Mouse (Mus musculus): Measurements from ENCODE around the gene Tcf7.

The Tcf7 gene

DNA sequence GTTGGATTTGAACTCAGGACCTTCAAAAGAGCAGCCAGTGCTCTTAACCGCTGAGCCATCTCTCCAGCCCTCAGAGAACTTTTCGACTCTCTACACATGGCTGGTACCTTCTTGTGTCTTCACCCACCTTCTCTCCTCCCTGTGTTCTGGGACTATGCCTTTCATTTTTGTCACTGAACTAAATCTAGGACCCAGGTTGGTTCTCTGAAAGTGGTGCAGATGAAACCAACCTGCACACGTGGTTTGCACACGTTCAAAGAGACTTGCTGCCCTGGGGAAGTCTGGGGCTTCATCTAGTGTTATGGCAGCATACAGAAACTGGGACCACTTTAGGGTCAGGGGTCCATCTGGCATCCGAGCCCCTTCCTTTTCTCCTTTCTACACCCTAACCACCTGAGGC, 15.5 kb downstream of the Tcf7 start:
- no peak for DNase-seq (ENCODE audit: low spot score)

DNA sequence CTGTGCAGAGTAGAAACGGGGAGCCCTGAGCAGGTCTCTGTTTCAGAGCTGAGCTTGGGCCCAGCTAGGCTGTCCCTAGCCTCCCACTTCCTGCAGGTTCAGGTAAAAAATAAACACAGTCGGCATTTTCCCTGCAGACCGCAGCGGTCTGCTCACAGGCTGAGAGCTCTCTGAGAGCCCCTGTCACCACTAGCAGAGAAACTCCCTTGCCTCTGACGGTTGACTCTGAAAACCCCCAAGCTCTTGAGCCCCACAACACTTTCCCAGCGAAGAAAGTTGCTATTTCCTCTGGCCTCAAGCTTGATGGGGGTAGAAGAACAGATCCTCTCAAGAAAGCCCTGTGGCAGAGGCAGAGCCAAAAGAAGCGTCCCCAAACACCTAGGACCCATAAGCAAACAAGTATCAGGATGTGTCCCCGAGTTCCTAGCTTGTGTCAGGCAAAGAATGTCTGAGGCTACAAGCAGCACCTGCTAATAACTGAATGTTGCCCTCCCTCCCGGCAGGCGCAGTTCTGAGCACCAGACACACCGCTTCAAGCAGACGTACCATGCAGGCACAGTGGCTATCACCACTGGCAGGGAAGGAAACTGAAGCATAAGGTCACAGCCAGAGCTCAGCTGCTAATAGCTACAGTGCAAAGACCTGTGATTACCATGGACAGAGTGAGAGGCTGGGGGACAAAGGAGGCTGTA, 17.1 kb downstream of the Tcf7 start:
- no peak for DNase-seq (ENCODE audit: low spot score)

DNA sequence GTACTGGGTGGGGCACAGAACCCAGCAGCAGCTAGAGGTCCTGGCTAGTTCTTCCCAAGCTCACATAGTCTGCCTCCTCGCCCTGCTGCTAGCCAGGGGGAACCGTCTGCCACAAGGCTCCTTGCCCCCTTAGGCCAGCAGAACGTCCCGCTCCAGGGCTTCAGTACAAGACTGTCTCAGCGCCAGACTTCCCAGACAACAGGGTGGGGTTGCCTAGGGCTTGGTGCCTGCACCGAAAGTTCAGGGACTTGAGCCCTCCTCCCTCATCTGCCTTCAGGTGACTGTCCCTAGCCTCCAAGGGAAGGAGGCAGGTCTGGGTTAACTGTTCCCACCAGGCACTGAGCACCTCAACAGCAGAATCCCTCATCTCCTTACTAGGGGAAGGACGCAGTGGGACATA, 17.9 kb downstream of the Tcf7 start:
- DNase-seq (ENCODE audit: low spot score), result no peak

DNA sequence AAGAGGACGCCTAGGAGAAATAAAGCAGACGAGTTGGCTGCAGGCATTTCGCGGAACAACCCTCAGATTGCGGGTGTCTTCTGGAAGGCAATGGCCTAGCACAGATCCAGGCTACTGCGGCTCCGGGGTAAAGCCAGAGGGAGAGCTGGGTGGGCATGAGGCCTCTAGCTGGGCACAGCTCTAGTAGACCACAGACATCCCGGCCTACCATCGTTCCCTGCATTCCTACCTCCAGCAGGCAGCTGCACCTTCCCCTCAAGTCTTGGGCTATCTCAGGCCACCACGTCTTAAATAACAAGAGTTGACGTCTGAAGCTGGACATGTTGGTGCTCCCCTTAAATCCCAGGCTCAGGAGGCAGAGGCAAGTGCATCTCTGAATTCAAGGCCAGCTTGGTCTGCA, 20.5 kb downstream of the Tcf7 start:
- no peak for DNase-seq (ENCODE audit: low spot score)

DNA sequence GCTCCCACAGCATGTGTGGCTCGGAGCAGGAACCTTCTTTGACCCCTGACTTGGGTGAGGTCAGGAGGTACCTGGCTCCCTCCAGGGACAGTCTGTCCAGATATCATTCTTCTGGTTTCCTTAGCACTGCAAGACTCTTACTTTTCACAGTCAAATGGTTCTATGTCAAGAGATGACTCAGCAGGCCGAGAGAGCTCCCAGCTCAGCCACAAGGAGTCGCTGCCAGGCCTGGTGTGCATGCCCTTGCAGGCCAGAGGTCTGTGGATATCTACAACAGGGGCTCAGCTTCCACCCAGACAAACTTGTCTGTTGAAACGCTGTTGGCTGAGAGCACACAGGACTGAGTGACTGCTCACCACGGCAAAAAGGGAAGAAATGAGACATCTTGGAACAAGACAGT, 20.9 kb downstream of the Tcf7 start:
- peak; percentile 35 for DNase-seq (ENCODE audit: low spot score)

DNA sequence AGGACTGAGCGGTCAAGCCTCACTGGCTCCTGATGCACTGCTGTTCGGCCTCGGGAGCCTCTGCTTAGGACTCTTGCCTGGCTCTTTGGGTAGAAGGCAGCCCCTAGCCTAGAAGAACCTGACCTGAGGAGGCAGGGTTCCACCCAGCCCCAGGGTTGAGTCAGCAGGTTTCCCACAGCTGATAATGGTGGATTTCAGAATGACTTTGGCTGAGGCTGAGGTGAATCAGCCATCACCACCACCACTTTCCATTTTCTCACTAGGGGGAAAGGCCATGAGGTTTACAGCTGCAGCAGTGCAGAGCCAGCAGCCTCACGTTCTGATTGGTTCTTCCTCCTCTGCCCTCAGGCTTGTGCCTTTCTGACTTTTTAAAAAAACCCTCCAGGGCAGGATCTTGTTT, 21.9 kb downstream of the Tcf7 start:
- no peak for DNase-seq (ENCODE audit: low spot score)

DNA sequence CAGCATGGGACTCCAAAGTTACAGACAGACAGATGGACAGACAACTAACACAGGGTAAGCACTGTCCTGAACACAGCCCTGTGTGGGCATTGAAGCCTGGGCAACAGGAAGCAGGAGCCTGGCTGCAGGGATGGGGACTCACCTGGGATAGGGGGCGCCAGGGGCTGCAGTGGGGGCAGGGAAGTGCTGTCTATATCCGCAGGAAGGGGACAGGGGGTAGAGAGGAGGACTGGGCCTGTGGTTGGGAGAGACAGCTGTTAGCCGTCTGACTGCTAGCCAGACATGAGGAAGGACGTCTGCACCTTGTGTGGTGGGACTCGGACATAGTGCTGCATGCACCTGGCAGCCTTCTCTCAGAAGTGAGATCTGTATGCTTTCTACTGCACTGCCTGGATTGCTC, 24.1 kb downstream of the Tcf7 start:
- DNase-seq (ENCODE audit: low spot score), result no peak

DNA sequence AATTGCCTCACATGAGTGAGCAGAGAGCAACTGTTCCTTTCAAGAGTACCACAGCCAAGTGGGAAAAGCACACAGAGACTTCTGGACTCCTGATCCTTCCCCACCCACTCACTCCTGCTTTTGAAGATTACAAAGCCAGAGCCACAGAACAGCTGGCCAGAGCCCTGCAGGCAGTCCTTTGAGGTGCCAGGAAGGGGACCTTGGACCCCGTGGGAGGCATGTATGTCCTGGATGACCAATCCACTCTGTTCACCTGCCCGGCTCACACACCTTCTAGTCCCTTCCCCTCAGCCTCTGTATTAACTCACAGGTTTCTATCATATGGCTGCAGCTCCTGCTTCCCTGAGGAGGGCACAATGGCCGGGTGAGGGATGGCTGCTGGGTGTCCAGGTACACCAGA, 25.4 kb downstream of the Tcf7 start:
- no peak for DNase-seq (ENCODE audit: low spot score)

DNA sequence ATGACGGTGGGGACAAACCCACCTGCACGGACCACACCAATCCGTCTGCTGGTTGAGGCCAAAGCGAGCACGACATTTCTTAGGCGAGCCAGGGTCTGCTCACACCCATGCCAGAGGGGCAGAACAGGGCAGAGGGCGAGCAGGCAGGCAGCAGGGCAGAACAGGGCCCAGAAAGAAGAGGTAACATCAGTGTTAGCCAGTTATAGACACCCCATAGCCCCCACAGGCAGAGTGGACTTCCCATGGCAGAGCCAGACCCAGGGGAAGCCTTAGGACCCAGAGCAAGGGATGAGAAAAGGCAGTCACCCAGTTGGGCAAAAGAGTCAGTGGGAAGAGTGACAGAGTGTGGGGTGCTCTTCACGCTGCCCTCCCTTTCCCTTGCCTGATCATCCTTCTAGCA, 27.7 kb downstream of the Tcf7 start:
- no peak for DNase-seq (ENCODE audit: low spot score)

DNA sequence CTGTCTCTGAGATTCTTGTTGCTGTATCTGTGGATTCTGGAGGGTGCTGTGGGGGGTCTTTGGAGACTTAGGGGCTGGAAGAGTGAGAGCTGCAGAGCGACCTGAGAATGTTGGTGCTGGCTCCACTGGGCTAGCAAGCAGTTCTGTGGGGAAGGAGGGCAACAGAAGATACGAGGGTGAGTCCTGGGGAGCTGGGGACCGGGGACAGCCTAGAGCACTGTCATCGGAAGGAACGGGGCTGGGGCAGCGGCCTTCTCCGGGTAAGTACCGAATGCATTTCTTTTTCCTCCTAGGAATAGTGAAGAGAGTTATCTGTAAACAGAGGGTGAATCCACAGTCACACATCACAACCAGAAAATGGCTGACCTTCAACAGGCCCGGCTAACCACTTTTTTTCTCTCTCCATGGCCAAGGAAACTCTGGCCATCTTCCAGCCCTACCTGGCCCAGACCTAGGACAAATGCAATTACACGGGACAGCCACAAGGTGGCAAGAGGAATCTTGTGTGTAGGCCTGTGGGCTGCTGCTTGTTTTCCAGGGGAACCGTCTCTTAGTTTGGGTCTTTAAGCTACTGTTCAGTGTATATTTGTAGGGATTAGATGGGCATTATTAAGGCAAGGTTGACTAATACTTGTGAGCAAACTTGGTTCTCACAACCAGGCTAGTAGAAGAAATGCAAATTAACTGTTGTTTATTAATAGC, 29.0 kb downstream of the Tcf7 start:
- DNase-seq (ENCODE audit: low spot score), result peak; percentile 43

DNA sequence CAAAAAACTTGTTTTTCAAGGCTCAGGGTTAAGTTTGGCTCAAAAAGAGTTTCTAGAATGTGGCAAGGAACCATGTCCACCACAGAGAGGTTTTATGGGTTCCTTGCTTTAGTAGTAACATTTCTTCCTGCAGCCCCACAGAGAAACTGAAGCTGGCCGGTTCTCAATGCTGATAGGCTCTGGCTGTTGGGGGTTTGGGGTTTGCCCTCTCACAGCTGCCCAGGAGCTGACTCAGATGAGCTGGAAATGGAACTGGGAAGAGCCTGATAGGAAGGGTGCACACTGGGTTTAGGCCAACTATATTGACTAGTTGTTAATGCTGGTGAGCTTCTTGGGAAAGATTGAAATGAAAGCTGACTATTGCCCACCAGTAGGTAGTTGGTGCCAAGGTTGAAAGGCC, 30.1 kb downstream of the Tcf7 start:
- no peak for DNase-seq (ENCODE audit: low spot score)

DNA sequence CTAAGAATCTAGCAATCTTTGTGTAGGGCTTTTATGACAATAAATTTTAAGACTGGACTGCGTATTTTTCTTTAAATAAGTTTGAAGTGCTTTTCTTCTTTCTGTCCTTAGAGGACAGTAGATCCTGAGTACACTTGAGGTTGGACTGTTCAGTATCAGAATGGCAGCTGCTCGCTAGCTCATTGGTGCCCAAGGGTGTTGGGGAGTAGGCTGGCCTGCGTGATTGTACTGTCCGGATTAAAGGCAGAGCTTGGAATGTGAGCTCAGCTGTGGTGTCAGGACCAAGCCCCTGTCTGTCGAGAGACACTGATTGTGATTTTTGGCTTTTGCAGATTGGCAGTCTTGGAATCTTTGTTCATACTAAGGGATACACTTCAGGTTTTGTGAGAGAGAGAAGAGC, 31.0 kb downstream of the Tcf7 start:
- DNase-seq (ENCODE audit: low spot score), result no peak

DNA sequence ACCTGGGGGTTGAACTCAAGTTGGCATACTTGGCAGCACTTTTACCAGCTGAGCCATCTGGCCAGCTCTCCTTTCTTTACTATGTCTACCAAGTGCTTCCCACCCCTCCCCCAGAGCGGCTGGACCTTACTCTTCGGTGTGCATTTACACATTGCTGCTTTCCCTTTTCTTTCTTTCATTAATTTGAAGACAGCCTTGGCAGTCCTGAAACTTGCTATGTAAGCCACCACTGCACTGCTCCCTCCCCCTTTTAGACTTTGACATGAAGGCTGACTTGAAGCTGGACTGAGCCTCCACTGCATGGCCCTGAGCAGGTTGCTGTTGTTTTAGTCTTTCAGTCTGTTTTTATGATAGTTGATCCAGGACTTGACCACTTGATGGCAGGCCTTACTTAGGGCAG, 33.4 kb downstream of the Tcf7 start:
- peak; percentile 21 for DNase-seq (ENCODE audit: low spot score)

DNA sequence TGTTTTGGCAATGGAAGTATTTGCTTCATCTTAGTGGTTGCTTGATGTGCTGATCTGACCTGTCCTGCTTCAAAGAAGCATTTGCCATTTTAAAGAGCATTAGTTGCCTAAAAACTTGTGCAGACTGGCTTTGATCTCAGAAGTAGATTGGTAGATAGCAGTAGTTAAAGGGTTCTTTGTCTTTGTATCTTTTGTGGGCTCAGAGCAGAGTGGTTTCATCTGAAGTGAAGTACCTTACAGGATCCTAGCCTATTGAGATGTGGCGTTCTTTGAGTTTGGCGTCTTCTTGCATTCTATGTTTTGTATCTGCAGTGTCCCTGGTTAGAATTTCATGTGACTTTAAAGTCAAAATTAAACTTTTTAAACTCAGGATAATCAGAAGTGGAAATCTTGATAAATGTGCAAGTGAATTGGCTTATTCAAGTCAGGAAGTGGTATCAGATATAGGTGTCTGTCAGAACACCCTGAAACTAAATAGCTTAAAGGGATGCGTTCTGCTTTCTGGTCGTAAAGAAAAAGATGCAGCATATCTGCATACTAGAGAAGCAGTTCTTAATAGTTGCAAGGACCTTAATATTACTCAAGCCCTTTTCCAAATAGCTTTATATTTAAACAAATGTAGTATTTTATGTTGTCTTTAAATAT, 41.8 kb downstream of the Tcf7 start:
- no peak for DNase-seq (ENCODE audit: low spot score)

DNA sequence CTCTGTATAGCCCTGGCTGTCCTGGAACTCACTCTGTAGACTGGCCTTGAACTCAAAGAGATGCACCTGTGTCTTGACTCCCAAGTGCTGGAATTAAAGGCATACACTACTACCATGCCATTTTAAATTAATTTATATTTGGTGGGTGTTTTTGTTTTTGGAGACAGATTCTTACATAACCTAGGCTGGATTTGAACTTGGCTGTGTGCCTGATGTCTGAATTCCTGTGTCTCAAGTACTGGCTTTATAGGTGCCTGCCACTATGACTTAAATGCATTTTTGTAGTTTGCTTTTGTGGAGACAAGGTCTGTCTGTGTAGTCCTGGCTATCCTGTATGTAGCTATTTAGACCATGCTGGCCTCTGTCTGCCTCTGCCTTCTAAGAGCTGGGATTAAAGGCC, 48.3 kb downstream of the Tcf7 start:
- DNase-seq (ENCODE audit: low spot score), result no peak

DNA sequence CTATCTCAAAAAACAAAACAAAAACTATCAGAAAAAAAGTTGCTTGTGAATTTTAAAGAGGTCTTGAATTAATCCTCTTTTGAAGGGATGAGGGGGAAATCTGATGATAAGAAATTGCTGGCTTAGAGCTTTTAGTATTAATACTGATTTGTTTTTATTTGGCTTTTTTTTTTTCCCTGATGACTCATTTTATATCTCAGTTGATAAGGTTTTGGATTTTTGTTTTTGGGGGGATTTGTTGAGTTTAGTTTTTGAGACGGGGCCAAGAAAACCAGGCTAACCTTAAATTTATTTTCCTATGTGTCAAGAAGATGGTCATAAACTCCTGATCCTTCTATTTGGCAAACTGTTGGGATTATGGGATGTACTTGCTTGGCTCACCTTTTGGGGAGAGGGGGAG, 48.9 kb downstream of the Tcf7 start:
- no peak for DNase-seq (ENCODE audit: low spot score)

DNA sequence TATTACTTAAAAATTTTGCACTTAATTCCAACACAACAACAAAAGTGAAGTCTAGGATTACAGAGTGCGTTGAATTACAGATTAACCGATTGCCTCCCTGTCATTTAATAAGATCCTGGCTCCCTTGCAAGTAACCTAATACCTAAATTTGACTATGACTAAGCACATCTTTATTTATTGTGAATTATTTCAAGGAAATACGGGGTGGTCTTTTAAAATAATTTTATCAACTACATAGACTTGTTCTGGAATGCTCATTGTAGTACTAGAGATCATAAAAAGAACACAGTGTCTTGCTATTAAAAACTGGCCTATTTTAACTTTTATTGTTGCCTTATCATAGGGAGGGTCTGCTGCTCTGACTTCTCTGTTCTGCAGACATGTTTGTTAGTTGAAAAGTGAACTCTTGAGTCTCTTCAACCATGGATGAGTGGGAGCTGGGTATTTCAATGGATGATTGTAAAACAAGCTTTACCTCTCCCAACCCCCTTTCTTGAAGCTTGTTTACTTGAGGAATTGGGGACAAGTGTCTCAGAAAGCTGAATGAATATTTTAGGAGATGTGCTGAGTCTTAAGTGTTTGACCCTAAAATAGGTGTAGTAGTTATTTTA, 49.7 kb downstream of the Tcf7 start:
- no peak for DNase-seq (ENCODE audit: low spot score)

DNA sequence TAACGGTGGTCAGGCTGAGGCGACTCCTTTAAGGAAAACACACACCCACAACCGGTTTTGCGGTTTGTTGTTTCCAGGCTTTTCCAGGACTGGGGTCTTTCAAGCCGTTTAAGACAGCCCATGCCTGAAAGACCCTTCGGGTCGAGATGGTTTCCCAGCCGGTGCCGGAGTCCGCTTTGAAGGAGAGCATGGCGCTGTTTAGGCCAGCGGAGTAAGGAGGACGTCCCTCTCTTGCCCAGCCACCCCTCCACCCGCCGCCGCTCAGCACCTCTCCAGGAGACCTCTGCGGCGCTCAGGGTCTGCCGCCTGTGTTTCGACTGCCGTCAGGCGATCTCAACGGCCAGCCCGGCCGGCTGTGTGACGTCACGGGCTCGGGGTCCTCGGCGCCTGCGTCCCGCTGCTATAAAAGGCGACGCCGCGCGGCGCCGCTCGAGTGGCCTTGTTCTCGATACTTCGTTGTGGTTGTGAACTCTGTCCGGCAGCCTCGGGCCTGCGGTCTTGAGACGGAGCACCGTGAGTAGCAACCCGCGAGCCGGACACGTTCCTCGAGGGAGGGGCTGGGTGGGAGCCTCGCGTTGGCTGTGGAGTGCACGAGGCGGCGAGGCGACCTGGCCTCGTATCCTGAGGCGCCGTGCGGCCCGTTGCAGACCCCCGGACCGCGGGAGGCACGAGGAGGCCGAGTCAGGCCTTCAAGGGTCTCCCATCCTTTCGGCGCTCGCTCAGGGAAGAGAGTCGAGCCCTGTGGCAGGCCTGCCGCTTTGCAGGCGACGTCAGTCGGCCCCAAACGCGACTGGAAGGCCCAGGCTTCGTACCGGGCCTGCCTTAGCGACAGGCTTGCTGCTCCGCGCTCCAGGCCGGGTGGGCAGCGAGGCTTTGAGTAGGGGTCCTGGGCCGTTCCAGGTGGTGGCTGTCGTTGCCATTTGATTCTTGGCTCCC, 50.9 kb downstream of the Tcf7 start, which contains the start of gene Skp1a:
Skp1a (plus strand) TSS at position 390 of the 936 bp plus-strand sequence.
- DNase-seq (ENCODE audit: low spot score), result peak; percentile 89

DNA sequence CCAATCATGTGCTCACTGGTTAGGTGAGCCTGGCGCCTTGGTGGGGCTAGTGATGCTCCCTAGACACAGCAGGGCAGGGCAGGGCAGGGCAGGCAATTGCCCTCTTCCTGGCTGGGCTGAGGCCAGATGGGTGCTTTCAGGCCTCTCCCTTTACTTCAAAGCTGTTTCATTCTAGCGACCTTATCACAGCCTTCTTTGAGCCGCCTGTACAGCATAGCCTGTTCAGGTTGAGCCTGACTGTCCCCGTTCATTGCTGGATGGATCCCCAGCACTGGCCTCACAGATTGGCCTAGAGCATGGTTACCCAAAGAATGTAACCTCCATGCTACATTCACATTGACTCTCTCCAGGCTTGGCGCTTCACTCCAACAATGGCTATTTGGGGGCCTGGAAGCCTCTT, 52.1 kb downstream of the Tcf7 start:
- DNase-seq (ENCODE audit: low spot score), result no peak

DNA sequence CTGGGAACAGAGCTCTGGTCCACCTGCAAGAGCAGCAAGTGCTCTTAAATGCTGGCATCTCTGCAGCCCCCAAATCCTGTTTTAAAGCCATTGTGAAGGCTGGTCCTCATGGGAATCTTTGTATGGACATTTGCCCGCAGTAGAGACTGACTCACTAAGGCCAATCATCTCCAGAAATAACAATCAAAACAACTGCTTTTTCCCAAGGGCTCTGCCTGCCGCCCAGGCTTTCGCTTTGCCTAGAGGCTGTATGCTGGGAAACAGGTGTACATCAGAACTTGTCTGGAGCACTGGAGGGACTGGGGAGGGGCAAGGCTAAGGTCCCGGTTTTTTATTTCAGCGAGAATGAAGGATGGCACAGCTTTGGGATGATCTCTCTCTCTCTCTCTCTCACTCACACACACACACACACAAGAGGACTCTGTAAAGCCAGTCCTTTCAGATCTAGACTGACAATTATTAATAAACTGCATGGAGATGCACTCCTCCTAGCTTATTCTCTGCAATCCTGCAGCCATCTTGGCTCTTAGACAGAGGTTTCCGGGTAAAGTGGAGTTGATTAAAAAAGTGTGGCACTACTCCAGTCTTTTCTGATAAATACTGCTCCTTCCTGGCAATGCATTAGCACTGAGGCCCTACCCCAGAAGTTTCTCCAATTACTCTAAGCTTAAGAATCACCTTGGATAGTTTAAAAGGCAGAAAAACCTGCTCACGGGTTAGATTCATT, 53.9 kb downstream of the Tcf7 start:
- DNase-seq (ENCODE audit: low spot score), result no peak
